Mouse (Mus musculus): ENCODE measurements around the gene Twf2. TPM values are rescaled to one million over a fixed set of nuclear protein-coding genes. Genes with fewer than 3 reads are reported as not detected.

Gene Twf2
- total RNA-seq, 1 experiment from 2014 or later: 50.2 TPM

DNA sequence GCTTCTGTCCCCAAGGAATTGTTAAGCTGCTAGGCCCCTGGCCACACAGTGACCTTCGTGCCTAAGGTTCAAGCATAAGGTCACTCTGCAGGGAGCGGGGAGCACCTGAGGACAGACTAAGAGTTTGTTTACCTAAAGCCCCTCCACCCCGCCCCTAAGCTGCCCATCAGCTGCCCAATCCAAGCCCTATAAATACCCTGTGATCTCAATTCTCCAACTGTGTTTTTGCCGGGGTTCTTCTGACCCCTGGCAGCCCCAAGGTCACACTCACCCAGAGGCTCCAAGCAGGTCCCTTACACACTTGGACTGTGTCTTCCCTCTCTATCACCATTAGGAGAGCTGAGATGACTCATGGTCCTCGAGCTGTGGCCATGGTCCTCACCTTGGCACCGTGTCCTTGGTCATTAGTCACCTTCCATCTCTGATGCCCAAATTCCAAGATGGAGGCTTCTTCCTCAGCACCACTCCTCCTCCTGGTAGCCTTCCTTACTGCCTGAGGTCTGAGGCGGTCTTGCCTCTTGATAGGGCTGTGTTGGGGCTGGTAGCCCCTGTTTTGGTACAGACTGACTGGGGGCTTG is 2.9 kb downstream of the Twf2 start:
- ATAC-seq (replicated peaks; ENCODE audit: insufficient number of reproducible peaks, low FRiP score, low TSS enrichment, poor library complexity, severe bottlenecking): no peak

DNA sequence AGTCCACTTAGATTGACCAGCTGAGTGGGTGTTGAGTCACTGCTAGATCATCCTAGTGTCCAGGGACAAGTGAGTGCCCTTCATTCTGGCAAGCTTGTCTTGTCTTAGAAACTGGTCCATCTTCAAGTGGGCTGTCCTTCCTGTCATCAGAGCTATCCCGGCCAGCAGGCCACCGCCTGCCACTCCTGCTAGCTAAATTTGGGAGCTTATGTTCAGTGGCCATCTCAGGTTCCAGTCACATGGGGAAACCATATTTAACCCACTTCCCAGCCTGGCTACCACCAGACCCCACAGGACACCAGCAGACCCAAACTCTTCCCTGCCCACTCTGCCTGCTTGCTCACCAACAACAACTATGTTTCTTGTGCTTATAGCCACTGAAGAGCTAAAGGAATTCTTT is 3.6 kb downstream of the Twf2 start:
- ATAC-seq (replicated peaks; ENCODE audit: insufficient number of reproducible peaks, low FRiP score, low TSS enrichment, poor library complexity, severe bottlenecking): no peak

DNA sequence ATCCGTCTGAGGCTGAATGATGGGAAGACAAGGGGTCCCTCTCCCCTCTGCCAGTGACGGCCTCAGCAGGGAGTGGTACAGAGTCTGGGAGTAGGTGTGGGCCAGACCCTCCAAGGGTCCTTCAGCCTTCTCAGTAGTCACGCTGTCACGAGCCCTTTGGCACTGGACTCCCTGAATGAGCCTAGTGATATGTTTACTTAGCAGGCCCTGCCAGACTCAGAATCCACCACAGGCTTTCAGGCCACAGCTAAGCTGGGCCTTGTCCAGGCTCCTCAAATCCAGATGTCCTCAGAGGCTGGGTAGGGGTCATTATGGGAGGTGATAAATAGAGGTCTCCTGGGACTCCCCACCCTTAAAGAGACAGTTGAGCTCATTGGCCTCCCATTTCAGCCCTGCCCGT is 5.3 kb downstream of the Twf2 start:
- no peak for ATAC-seq (replicated peaks; ENCODE audit: insufficient number of reproducible peaks, low FRiP score, low TSS enrichment, poor library complexity, severe bottlenecking)

DNA sequence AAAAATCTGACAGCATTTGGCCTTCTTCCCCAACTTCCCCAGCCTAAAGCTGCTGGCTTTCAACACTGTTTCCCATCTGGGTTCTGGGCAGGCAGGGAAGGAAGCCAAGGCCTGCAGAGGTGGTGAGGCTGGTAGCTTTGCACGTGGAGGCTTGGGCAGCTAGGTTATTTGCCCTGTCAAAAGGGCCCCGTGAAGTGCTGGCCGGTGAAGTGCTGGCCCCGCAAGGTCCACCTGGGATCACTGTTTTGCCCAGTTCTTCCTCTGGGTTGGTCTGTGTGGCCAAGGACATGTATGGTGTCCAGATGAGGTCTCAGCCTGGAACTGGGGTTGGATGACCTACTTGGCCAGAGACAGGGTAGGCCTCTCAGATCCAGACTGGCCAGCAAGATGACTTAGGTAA is 7.0 kb downstream of the Twf2 start:
- ATAC-seq (replicated peaks; ENCODE audit: insufficient number of reproducible peaks, low FRiP score, low TSS enrichment, poor library complexity, severe bottlenecking): no peak

DNA sequence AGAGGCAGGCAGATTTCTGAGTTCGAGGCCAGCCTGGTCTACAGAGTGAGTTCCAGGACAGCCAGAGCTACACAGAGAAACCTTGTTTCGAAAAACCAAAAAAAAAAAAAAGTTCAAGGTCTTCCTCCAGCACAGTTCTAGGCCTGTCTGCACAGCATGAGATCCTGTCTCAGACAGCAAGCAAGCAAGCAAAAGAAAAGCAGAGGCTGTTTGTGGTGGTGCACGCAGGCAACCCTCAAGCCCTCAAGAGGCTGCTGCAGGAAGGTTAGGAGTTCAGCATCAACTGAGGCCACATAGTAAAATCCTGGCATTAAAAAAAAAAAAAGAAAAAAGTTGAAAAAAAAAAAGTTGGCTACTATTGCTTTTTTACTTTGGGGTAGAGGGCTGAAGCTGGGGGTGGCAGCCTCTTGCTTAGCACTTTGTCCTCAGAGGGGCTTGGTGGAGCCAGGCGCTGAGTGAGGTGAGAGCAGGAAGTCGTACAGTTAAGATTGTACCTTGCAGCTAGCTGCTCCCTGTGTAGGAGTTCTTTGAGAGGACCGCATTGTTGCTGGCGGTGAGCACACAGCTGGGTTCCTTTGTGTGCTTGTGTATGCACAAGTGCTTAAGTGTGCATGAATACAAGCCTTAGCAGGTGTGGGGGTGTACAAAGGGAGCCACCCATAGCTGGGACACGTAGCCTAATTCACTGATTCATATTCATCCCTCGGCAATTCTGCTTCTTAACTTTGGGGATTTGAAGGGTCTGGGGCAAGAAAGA is 8.1 kb downstream of the Twf2 start:
- ATAC-seq (replicated peaks; ENCODE audit: insufficient number of reproducible peaks, low FRiP score, low TSS enrichment, poor library complexity, severe bottlenecking): no peak

DNA sequence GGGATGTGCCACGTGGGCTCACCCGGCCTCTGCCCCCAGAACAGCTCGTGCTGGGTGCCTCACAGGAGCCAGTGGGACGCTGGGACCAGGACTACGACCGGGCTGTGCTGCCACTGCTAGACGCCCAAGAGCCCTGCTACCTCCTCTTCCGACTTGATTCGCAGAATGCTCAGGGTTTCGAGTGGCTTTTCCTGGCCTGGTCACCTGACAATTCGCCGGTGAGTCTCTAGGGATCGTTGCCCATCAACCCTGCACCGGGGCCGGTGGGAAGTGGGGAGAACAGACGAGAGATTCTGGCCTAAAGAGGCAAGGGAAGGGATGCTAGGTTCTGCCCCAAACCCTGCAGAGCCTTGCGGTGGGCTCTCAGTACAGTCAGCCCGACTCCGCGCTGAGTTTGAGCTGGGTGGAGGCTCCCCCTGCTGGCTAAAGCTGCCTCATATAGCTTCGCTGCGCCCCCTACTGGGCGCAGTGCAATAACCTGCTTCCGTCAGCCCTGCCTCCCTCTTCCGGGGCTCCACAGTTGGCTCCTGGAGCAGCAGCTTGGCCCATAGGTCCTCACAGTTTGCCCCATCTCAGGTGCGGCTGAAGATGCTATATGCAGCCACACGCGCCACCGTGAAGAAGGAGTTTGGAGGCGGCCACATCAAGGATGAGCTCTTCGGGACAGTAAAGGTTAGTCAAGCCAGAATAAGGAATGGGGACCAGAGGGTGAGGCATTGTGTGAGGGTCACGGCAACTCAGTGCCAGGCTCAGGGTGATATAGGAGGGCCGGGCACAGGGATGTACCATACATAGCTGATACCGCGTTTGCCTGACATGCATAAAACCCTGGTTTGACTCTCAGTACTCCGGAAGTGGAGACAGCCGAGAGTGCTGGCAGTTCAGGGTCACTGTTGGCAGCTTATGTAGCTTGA is 9.0 kb downstream of the Twf2 start:
- peak; percentile 87 for ATAC-seq (replicated peaks; ENCODE audit: insufficient number of reproducible peaks, low FRiP score, low TSS enrichment, poor library complexity, severe bottlenecking)

DNA sequence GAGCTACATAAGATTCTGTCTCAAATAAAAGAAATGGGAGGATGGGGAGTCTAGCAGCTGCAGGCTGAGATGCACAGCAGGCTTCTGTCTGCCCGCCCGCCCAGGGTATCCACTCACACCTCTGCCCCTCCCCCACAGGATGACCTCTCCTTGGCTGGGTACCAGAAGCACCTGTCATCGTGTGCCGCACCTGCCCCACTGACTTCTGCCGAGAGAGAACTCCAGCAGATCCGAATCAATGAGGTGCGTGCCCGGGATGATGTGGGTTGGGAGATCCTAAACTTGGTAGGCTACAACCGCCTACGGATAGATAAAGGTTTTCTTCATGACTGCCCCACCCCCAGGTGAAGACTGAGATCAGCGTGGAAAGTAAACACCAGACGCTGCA is 9.7 kb downstream of the Twf2 start:
- no peak for ATAC-seq (replicated peaks; ENCODE audit: insufficient number of reproducible peaks, low FRiP score, low TSS enrichment, poor library complexity, severe bottlenecking)

DNA sequence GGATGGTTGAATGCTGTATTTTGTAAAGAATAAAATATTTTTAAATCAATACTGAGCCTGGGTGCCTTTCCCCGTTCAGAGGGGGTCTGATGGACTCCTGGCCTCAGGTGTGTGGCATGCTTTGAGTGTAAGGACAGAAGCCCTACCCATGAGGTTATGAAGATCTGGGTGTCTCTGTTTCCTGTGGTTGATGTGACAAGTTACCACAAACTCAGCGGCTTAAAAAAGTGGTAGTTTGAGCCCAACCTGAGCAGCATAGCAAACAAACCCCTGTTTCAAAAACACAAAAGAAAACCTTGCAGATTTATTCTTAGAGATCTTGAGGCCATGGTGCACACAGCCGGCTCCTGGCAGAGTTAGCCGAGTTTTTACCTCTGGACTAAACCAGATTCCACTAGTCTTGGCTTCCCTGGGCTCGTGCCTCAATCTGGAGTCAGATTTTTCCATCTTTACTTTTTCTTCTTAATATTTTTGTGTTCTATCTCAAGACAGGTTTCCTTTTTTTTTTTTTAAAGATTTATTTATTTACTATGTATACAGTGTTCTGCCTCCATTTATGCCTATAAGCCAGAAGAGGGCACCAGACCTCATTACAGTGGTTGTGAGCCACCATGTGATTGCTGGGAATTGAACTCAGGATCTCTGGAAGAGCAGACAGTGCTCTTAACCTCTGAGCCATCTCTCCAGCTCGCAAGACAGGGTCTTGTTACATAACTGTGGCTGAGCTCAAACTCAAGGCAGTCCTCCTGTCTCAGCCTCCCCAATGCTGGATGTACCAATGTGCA is 12.6 kb downstream of the Twf2 start:
- no peak for ATAC-seq (replicated peaks; ENCODE audit: insufficient number of reproducible peaks, low FRiP score, low TSS enrichment, poor library complexity, severe bottlenecking)

DNA sequence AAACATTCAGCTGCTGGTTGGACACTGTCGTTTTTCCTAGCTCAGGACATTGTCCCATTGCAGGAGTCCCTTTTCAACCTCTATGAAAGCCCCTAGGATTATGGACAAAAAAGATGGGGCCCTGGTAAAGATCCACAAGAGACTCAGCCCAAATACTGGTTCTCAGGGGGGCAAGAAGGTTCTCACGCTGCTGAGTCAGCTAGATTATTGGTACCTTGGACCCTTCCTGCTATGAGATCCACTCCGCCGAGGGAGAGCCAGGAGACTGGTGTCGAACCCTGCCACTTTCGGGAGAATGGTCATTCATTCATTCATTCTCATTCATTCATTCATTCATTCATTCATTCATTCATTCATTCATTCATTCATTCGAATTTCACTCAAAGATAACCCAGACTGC is 14.1 kb downstream of the Twf2 start:
- no peak for ATAC-seq (replicated peaks; ENCODE audit: insufficient number of reproducible peaks, low FRiP score, low TSS enrichment, poor library complexity, severe bottlenecking)

DNA sequence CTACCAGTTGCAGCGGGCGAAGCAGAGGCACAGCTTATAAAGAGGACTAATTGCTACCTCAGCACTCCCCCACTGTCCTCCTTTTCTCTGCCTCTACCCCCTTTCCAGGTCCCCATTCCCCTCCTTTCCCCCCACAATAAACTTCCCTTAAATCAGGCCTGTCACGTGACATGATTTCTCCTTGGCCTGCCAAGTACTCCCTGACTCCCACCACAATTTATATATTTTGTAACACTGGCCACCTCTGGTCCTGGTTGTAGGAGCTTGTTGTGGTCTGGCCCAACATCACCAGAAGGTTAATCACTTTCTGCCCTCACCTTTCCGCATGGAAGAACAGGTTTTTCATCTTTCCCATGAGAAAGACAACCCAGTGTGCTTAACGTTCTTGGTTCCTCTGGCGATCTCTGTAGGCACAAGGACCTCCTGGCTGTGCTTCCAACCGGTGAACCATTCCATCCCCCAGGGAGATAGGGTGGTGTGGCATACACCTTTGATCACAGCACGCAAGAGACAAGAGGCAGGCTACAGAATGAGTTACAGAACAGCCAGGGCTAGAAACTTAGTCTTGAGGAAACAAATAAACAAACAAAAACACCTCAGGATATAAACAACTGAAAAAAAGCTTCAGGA is 18.1 kb downstream of the Twf2 start:
- no peak for ATAC-seq (replicated peaks; ENCODE audit: insufficient number of reproducible peaks, low FRiP score, low TSS enrichment, poor library complexity, severe bottlenecking)

DNA sequence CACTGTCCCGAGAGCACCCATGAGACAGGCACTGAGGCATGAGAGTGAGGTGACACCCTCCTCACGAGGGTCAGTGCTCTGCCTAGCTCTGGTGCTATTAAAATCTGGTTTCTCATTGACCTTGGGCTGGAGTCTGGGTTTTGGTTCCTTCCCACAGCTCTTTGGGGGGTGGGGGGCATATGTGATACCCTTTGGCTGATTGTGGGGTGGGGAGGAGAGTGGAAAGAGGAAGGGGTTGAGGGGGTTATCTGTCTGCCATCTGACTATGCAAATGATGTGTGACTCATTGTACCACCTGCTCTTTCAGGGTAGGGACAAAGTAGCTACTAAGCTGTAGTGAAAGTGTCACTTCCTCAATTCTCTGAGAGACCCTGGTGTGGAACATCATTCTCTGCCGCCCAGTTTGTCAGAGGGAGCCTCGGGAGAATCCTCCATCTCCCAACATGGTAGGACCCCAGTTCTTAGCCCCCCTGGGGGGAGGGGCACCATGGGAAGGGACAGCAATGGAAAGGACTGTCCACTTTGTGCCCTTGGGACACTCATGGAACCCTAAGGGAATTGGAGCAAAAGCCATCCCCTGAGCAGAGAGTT is 19.4 kb downstream of the Twf2 start, which contains the start of gene Tlr9:
Gene Tlr9 (plus strand): TSS at position 338 of the 591 bp plus-strand sequence.
- peak; percentile 69 for ATAC-seq (replicated peaks; ENCODE audit: insufficient number of reproducible peaks, low FRiP score, low TSS enrichment, poor library complexity, severe bottlenecking)

DNA sequence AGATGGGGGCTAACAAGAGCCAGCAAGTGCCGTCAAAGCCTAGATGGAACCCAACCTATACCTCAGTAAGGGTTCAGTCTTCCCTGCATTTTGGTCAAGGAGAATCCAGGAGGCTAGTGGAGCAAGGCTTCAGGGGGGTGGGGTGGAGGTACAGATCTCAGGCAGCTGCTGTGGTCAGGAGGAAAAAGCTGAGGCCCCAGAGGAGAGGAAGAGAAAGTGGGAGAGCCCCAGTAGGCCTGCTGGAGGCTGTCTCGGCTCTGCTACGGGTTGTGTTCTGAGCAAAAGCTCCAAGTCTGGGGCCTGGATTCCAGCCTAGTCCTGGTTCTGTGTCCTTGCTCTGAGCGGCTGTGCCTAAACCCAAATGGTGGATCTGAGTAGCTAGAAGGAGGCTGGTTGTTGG is 20.1 kb downstream of the Twf2 start:
- ATAC-seq (replicated peaks; ENCODE audit: insufficient number of reproducible peaks, low FRiP score, low TSS enrichment, poor library complexity, severe bottlenecking): 0 out of 2 replicates have a peak, but pooled peaks have one; percentile 37

DNA sequence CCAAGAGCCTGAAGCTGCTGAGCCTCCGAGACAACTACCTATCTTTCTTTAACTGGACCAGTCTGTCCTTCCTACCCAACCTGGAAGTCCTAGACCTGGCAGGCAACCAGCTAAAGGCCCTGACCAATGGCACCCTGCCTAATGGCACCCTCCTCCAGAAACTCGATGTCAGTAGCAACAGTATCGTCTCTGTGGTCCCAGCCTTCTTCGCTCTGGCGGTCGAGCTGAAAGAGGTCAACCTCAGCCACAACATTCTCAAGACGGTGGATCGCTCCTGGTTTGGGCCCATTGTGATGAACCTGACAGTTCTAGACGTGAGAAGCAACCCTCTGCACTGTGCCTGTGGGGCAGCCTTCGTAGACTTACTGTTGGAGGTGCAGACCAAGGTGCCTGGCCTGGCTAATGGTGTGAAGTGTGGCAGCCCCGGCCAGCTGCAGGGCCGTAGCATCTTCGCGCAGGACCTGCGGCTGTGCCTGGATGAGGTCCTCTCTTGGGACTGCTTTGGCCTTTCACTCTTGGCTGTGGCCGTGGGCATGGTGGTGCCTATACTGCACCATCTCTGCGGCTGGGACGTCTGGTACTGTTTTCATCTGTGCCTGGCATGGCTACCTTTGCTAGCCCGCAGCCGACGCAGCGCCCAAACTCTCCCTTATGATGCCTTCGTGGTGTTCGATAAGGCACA is 22.7 kb downstream of the Twf2 start:
- no peak for ATAC-seq (replicated peaks; ENCODE audit: insufficient number of reproducible peaks, low FRiP score, low TSS enrichment, poor library complexity, severe bottlenecking)

DNA sequence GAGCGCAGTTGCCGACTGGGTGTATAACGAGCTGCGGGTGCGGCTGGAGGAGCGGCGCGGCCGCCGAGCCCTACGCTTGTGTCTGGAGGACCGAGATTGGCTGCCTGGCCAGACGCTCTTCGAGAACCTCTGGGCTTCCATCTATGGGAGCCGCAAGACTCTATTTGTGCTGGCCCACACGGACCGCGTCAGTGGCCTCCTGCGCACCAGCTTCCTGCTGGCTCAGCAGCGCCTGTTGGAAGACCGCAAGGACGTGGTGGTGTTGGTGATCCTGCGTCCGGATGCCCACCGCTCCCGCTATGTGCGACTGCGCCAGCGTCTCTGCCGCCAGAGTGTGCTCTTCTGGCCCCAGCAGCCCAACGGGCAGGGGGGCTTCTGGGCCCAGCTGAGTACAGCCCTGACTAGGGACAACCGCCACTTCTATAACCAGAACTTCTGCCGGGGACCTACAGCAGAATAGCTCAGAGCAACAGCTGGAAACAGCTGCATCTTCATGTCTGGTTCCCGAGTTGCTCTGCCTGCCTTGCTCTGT is 23.3 kb downstream of the Twf2 start:
- ATAC-seq (replicated peaks; ENCODE audit: insufficient number of reproducible peaks, low FRiP score, low TSS enrichment, poor library complexity, severe bottlenecking): no peak

DNA sequence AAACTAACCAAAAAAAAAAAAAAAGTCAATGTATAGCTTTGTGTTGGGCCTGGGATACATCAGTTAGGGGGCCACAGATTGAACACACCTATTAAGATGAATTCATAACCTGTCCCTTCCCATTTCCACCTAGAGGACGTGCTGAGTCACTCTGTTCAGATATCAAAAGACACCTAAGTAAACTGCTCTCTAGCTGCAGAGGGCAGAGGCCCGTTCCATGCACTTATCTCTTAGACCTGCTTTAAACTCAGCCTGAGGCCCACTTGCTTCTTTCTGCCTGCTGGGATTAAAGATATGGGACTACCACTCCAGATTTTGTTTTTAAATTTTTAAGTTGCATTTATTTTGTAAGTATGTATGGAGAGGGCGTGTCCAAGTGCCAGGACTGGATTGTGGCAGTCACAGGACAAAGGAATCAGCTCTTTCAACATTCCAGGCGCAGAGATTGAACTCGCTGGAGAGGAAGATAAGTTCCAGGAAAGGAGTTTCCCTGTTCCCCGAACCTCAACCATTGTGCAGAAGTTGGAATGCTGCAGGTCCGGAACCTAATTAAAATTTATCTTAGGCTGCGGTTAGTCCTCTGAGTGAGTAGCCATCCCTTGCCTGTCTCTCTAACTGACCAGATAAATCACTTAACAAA is 25.0 kb downstream of the Twf2 start:
- ATAC-seq (replicated peaks; ENCODE audit: insufficient number of reproducible peaks, low FRiP score, low TSS enrichment, poor library complexity, severe bottlenecking): no peak

DNA sequence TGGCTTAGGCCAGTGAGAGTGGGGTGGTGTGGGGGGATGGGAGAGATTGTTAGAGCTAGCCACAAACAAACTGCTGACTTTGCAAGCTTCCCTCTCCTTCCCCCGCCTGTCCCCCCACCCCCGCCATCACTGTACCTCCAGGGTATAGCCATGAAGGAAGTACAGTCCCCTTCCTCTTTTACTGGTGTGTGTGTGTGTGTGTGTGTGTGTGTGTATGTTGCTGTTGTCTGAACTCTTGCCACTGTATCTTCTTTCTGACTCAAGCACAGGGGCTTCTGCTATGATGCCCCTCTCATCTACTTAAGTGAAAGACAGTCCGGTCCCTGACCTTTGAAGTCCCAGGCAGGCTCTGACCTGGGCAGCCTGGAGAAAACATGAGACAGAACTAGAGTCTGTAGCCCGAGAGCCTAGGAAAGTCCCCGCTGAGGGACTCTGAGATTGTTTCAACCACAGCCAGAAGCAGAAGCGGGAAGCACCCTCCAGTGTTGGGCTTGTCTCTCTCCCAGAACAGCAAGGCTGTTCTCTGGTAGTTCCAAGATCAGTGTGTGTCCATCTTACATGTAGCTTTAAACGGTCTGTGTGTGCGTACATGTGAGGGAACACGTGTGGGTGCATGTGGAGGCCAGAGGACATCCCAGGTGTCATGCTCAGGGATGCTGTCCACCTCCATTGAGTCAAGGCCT is 27.3 kb downstream of the Twf2 start:
- peak; percentile 67 for ATAC-seq (replicated peaks; ENCODE audit: insufficient number of reproducible peaks, low FRiP score, low TSS enrichment, poor library complexity, severe bottlenecking)
